Mouse (Mus musculus): ENCODE data around the gene Ppp1r11.

- no peak for TF ChIP-seq CTCF (IDR thresholded peaks at IDR 0.05; ENCODE audit: low read depth, low read length)
- TF ChIP-seq TAL1 (conservative IDR thresholded peaks at IDR 0.05; ENCODE audit: low read depth, low read length) = no peak
- no peak for TF ChIP-seq POLR2AphosphoS5 (IDR thresholded peaks at IDR 0.05; ENCODE audit: insufficient replicate concordance, low read depth, low read length)
- no peak for TF ChIP-seq GATA1 (IDR thresholded peaks at IDR 0.05; ENCODE audit: borderline replicate concordance, low read length)
Observed at GRCm38 (mm10) chr17:36958884-36959283, 7.3 kb upstream of the Ppp1r11 start.
